Mouse (Mus musculus): ENCODE measurements at regions not wholly inside any gene's neighbourhood (a gene's known extent, or its start where the extent isn't known, plus 50 kb on each side); places are given as distances from the start of the nearest gene placed in this dataset.

DNA sequence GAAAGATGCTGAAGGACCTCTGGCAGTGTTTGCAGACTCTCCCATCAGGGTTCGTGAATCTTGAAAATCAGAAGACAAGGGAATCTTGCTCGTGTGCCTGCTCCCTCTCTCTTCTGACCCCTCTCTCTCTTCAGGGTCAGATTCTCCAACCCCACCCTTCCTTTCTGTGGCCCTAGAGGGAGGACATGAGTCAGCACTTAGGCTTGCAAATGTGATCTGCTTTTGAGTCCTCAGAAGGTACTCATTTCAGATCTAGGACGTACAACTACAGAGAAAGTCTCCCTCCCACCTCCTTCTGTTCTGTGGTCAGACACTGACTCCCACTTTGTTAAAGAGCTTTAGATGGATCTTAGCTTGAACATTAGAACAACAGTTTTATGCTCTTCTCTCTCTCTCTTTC, 156.9 kb upstream of the Prdm1 start:
- no peak for ATAC-seq (replicated peaks; ENCODE audit: low FRiP score, poor library complexity, severe bottlenecking)

GRCm38 (mm10) chr10:44676506-44676905, 148.2 kb upstream of the Prdm1 start:
- ATAC-seq (replicated peaks; ENCODE audit: low FRiP score, poor library complexity, severe bottlenecking) = no peak

GRCm38 (mm10) chr10:44665509-44666144, 137.3 kb upstream of the Prdm1 start:
- no peak for ATAC-seq (replicated peaks; ENCODE audit: low FRiP score, poor library complexity, severe bottlenecking)

GRCm38 (mm10) chr10:44659499-44659898, 131.2 kb upstream of the Prdm1 start:
- no peak for ATAC-seq (replicated peaks; ENCODE audit: low FRiP score, poor library complexity, severe bottlenecking)

DNA sequence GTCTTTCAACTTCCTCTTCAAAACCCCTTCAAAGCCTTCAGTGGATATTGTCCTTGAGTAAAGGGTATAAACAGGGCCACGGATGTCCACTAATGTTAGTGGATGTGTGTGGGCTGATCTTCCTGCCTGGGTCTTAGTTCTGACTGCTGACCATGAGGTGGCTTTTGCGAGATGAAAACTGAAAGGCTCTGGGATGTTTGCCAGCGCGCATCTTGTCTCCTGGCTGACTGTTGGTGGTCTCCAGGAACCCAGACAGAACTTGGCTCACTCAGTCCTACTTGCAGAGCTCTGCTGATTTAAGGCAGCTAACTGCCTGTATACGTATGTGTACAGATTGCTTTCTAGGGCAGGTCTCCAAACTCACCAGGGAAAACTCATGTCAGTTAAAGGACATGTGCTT, 125.5 kb upstream of the Prdm1 start:
- no peak for ATAC-seq (replicated peaks; ENCODE audit: low FRiP score, poor library complexity, severe bottlenecking)

DNA sequence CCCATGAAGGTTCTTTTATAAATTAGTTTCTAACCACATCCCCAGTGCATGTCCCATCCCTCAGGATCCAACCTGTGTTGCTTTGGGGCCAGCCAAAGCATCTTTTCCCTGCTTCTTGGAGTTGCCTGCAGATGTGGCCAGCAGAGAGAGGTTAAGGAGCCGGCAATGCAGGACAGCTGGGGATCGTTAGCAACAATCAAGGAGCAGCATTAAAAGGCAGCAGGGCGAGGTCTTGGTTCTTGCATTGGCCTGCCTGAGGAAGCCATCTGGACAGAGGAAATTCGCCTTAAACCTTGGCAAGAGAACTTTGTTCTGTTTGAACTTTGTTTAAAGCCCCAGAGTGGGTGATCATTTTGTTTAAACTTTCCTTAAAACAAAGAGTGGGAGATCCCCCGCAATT, 118.7 kb upstream of the Prdm1 start:
- ATAC-seq (replicated peaks; ENCODE audit: low FRiP score, poor library complexity, severe bottlenecking) = no peak

DNA sequence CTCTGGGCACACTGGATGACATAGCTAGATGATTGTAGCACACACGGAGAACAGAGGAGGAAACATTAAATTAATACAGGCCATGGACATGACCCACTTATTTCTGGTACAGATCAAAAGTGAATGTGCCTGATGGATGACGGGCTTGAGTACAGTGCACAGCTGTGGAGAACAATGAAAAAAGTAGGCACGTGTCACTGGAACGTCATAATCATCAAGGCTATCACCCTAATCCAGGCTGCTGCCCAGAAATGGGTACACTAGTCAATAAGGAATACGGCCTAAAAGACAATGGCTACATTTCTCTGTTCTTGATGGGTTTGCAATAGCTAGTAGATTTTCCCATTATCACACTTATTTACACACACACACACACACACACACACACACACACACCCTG, 118.3 kb upstream of the Prdm1 start:
- ATAC-seq (replicated peaks; ENCODE audit: low FRiP score, poor library complexity, severe bottlenecking) = no peak

GRCm38 (mm10) chr10:44641616-44642015, 113.3 kb upstream of the Prdm1 start:
- no peak for ATAC-seq (replicated peaks; ENCODE audit: low FRiP score, poor library complexity, severe bottlenecking)

DNA sequence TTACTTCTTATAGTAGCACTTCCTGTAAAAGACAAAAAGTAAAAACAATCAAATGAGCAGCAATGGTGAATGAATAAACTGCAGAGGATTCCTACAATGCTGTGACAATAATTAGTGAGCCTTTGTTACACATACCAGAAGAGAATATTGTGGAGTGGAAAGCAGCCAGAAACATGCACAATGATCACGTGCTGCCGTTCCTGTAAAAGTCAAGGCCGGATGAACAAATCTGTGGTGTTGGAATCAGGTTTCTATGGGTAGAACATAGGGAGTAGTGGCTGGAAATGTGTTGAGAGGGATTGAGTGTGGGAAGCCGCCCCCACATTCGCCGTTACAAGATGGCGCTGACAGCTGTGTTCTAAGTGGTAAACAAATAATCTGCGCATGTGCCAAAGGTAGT, 112.3 kb upstream of the Prdm1 start:
- no peak for ATAC-seq (replicated peaks; ENCODE audit: low FRiP score, poor library complexity, severe bottlenecking)

- ATAC-seq (replicated peaks; ENCODE audit: low FRiP score, poor library complexity, severe bottlenecking) = no peak
Measured at GRCm38 (mm10) chr10:44638678-44639077, 110.4 kb upstream of the Prdm1 start.

GRCm38 (mm10) chr10:44636786-44637185, 108.5 kb upstream of the Prdm1 start:
- no peak for ATAC-seq (replicated peaks; ENCODE audit: low FRiP score, poor library complexity, severe bottlenecking)

- no peak for ATAC-seq (replicated peaks; ENCODE audit: low FRiP score, poor library complexity, severe bottlenecking)
Measured at GRCm38 (mm10) chr10:44636061-44636460, 107.8 kb upstream of the Prdm1 start.

GRCm38 (mm10) chr10:44631584-44631983, 103.3 kb upstream of the Prdm1 start:
- ATAC-seq (replicated peaks; ENCODE audit: low FRiP score, poor library complexity, severe bottlenecking) = no peak

GRCm38 (mm10) chr10:44630485-44630884, 102.2 kb upstream of the Prdm1 start:
- no peak for ATAC-seq (replicated peaks; ENCODE audit: low FRiP score, poor library complexity, severe bottlenecking)

- ATAC-seq (replicated peaks; ENCODE audit: low FRiP score, poor library complexity, severe bottlenecking) = no peak
Measured at GRCm38 (mm10) chr10:44628387-44628786, 100.1 kb upstream of the Prdm1 start.

DNA sequence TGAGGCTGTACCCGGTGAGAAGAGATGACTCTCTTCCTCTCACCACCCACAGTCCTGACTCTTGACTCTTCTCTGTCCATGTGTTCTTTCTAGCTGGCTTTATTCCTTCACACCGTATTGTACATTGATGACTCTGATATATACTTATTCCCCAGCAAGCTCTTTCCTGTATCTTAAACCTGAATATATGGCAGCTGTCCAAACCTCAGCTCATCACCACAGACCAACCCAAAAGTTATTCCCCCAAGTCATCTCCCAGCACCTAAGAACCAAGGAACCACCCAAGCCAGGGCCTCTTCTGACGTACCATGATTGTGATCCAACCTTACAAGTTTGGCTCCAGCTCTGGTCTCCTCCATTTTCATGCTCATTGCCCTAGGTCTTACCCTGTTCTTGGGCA, 99.1 kb upstream of the Prdm1 start:
- no peak for ATAC-seq (replicated peaks; ENCODE audit: low FRiP score, poor library complexity, severe bottlenecking)

- ATAC-seq (replicated peaks; ENCODE audit: low FRiP score, poor library complexity, severe bottlenecking) = no peak
Measured at GRCm38 (mm10) chr10:44625521-44625920, 97.2 kb upstream of the Prdm1 start.

GRCm38 (mm10) chr10:44615586-44615985, 87.3 kb upstream of the Prdm1 start:
- no peak for ATAC-seq (replicated peaks; ENCODE audit: low FRiP score, poor library complexity, severe bottlenecking)

DNA sequence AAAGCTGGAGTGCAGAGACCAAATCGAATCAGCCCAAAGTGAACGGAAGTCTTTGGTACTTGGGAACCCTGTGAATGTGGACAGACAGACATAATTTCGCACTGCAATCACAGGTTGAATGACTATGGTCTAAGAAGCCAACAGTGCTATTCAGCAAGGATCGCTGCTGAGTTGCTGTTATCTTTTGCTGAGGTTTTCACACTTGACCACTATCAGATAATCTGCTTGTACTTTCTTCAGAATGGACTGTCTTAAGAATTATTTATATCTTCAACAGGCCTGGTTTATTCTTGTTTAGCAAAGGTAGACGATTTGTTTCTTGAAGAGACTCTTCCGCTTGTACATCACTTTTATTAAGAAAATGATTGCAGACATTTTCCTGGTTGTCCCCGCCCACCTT, 84.3 kb upstream of the Prdm1 start:
- no peak for ATAC-seq (replicated peaks; ENCODE audit: low FRiP score, poor library complexity, severe bottlenecking)

- ATAC-seq (replicated peaks; ENCODE audit: low FRiP score, poor library complexity, severe bottlenecking) = no peak
Measured at GRCm38 (mm10) chr10:44611399-44611798, 83.1 kb upstream of the Prdm1 start.

DNA sequence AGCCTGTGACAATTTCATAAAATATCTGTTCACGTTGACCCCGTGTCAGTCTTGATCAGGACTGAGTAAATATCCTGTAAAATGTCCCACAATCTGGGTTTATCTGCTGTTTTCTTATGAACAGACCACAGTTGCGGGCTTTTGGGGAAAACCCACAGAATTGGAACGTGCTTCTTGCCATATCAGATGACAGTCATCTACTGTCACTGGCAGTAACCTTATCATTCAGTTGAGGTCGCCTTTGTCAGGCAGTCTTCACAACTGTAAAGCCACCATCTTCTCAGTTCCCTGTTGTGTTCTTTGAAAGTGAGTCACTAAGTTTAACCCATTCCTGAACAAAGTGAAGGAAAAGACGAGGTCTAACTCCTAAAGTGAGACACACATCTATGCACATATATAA, 80.9 kb upstream of the Prdm1 start:
- no peak for ATAC-seq (replicated peaks; ENCODE audit: low FRiP score, poor library complexity, severe bottlenecking)

- ATAC-seq (replicated peaks; ENCODE audit: low FRiP score, poor library complexity, severe bottlenecking) = no peak
Measured at GRCm38 (mm10) chr10:44607334-44607851, 79.1 kb upstream of the Prdm1 start.
